17 mouse cellular contexts compared by ENCODE assay signal in the genomic region with DNA sequence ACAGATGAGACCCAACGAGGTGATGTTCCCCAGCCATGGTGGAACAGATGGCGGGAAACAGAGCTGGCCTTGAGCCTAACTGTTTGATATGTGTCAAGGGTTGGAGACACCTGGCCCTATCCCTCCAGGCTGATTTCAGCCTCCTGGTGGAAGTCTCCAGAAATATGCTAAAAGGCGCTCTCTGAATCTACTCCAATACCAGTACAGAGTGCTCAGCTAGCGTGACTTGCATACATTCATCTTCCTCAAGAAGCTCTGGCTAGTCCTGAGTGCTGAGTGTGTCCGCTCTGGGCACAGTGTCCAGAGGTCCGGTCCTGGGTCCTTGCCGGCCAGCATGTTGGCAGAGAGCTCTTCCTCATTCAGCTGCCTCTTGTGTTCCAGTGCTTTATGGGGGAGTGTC. TPM values are rescaled to one million over a fixed set of nuclear protein-coding genes. Genes with fewer than 3 reads are reported as not detected.
A peak's percentile ranks its signal among the peaks of the same experiment; 100 is the strongest.
DNase-seq lines count a peak whose midpoint lies in the region; ATAC-seq and TF ChIP-seq lines count a peak whose summit lies in the region.
"Had no signal": no experiment of that assay in that cellular context is flagged by ENCODE, and none has a peak within 500 bp of the region (broad histone marks: within the 10 kb centered on the region; RNA-seq: fewer than 3 reads in every experiment).

No protein-coding gene starts in this region.

- no peaks in the 10 kb centered on the region for H3K4me1 ChIP-seq in midbrain, postnatal 0 days (ENCODE audit: insufficient read depth, low read length)
- no peaks in the 10 kb centered on the region for H3K4me1 ChIP-seq in midbrain, embryonic 14.5 days (ENCODE audit: control insufficient read depth, insufficient read depth, low read length)
- peaks cover 7% of the 10 kb centered on the region; the same call in 1 of the 2 replicates for H3K4me1 ChIP-seq in cerebellum, adult 2 months (ENCODE audit: control insufficient read depth, insufficient read depth, low read length)
- H3K4me1 ChIP-seq in neural tube, embryonic 14.5 days (ENCODE audit: control insufficient read depth, insufficient read depth, low read length) = no peaks in the 10 kb centered on the region
- H3K4me1 ChIP-seq: heart, embryonic 15.5 days; kidney, embryonic 15.5 days; midbrain, embryonic 15.5 days had no signal

- no peak overlapping the region for H3K9ac ChIP-seq in midbrain, postnatal 0 days (replicated peaks; ENCODE audit: low read length, poor library complexity, severe bottlenecking)
- no peak overlapping the region for H3K9ac ChIP-seq in midbrain, embryonic 14.5 days (replicated peaks; ENCODE audit: low read length)
- no peak overlapping the region for H3K9ac ChIP-seq in neural tube, embryonic 14.5 days (replicated peaks; ENCODE audit: low read depth, low read length)
- H3K9ac ChIP-seq: heart, embryonic 15.5 days; kidney, embryonic 15.5 days; liver, embryonic 14.5 days; midbrain, embryonic 15.5 days had no signal

- H3K27me3 ChIP-seq in midbrain, postnatal 0 days (ENCODE audit: insufficient read depth, low read length) = peaks cover 10% of the 10 kb centered on the region; the same call in 1 of the 2 replicates
- peaks cover 23% of the 10 kb centered on the region; the same call in 1 of the 2 replicates for H3K27me3 ChIP-seq in midbrain, embryonic 14.5 days (ENCODE audit: control insufficient read depth, insufficient read depth, low read length)
- H3K27me3 ChIP-seq in cerebellum, adult 2 months (ENCODE audit: control insufficient read depth, insufficient read depth, low read length) = no peaks in the 10 kb centered on the region
- H3K27me3 ChIP-seq in neural tube, embryonic 14.5 days (ENCODE audit: control insufficient read depth, insufficient read depth, low read length) = no peaks in the 10 kb centered on the region
- H3K27me3 ChIP-seq: kidney, embryonic 15.5 days had no signal

- ATAC-seq in midbrain, postnatal 0 days (ENCODE audit: low FRiP score) = peak; percentile 75
- no peak for ATAC-seq in midbrain, embryonic 14.5 days (ENCODE audit: low FRiP score, low TSS enrichment)
- ATAC-seq in neural tube, embryonic 14.5 days (ENCODE audit: low read depth) = 0 out of 2 replicates have a peak, but pooled peaks have one; percentile 56
- ATAC-seq: midbrain, embryonic 15.5 days had no signal

- H3K27ac ChIP-seq in midbrain, postnatal 0 days (ENCODE audit: low read depth, low read length) = no peak overlapping the region
- no peak overlapping the region for H3K27ac ChIP-seq in midbrain, embryonic 14.5 days (replicated peaks; ENCODE audit: low read depth, low read length)
- no peak overlapping the region for H3K27ac ChIP-seq in cerebellum, adult 2 months (ENCODE audit: insufficient read depth, low read length)
- H3K27ac ChIP-seq in neural tube, embryonic 14.5 days (ENCODE audit: low read depth, low read length) = no peak overlapping the region
- H3K27ac ChIP-seq: forebrain, embryonic 10.5 days; heart, embryonic 15.5 days; kidney, embryonic 15.5 days; left cerebral cortex, adult 2 months; liver, embryonic 14.5 days; midbrain, embryonic 15.5 days; stomach, postnatal 0 days had no signal

- TF ChIP-seq CTCF in midbrain, postnatal 0 days (IDR thresholded peaks at IDR 0.05) = peak; percentile 12; the same call in 1 of the 2 replicates
- no peak for TF ChIP-seq CTCF in cerebellum, adult 2 months (IDR thresholded peaks at IDR 0.05; ENCODE audit: borderline replicate concordance, insufficient read depth, low read depth, low read length)

- H3K4me3 ChIP-seq in midbrain, postnatal 0 days (ENCODE audit: low read depth, low read length) = no peak overlapping the region
- H3K4me3 ChIP-seq in midbrain, embryonic 14.5 days (replicated peaks; ENCODE audit: low read depth, low read length) = no peak overlapping the region
- no peak overlapping the region for H3K4me3 ChIP-seq in cerebellum, adult 2 months (replicated peaks; ENCODE audit: insufficient read depth, low read depth, low read length)
- no peak overlapping the region for H3K4me3 ChIP-seq in neural tube, embryonic 14.5 days (ENCODE audit: low read depth, low read length)
- H3K4me3 ChIP-seq: forebrain, embryonic 10.5 days; heart, embryonic 15.5 days; kidney, embryonic 15.5 days; left cerebral cortex, adult 2 months; midbrain, embryonic 15.5 days had no signal

- 74% methylated on average over 7 of the region's 7 CpGs for WGBS in midbrain, postnatal 0 days
- 83% methylated on average over 7 of the region's 7 CpGs for WGBS in midbrain, embryonic 14.5 days
- 11% methylated on average over 7 of the region's 7 CpGs for WGBS in cerebellum, adult 2 months
- WGBS in neural tube, embryonic 14.5 days = 67% methylated on average over 7 of the region's 7 CpGs

- no peak for TF ChIP-seq POLR2A in cerebellum, adult 2 months (IDR thresholded peaks at IDR 0.05; ENCODE audit: borderline replicate concordance, insufficient read depth, low read length)

- H3K9me3 ChIP-seq in midbrain, postnatal 0 days (ENCODE audit: low read length) = no peaks in the 10 kb centered on the region
- H3K9me3 ChIP-seq in midbrain, embryonic 14.5 days (ENCODE audit: control insufficient read depth, low read length) = no peaks in the 10 kb centered on the region
- H3K9me3 ChIP-seq in neural tube, embryonic 14.5 days (ENCODE audit: control insufficient read depth, low read length) = no peaks in the 10 kb centered on the region
- H3K9me3 ChIP-seq: forebrain, embryonic 10.5 days; heart, embryonic 15.5 days; kidney, embryonic 15.5 days; midbrain, embryonic 15.5 days had no signal

- H3K36me3 ChIP-seq in midbrain, postnatal 0 days (ENCODE audit: insufficient read depth, low read length) = peaks cover 7% of the 10 kb centered on the region; the same call in 1 of the 2 replicates
- H3K36me3 ChIP-seq in midbrain, embryonic 14.5 days (ENCODE audit: control insufficient read depth, insufficient read depth, low read length) = no peaks in the 10 kb centered on the region
- no peaks in the 10 kb centered on the region for H3K36me3 ChIP-seq in neural tube, embryonic 14.5 days (ENCODE audit: control insufficient read depth, insufficient read depth, low read length)
- H3K36me3 ChIP-seq: forebrain, embryonic 10.5 days; heart, embryonic 15.5 days; kidney, embryonic 15.5 days; midbrain, embryonic 15.5 days had no signal

- H3K4me2 ChIP-seq in midbrain, postnatal 0 days (ENCODE audit: low read depth, low read length, poor library complexity, severe bottlenecking) = no peak overlapping the region
- no peak overlapping the region for H3K4me2 ChIP-seq in midbrain, embryonic 14.5 days (ENCODE audit: low read length)
- no peak overlapping the region for H3K4me2 ChIP-seq in neural tube, embryonic 14.5 days (ENCODE audit: low read depth, low read length)
- H3K4me2 ChIP-seq: heart, embryonic 15.5 days; kidney, embryonic 15.5 days; midbrain, embryonic 15.5 days had no signal

- DNase-seq in midbrain, postnatal 0 days (ENCODE audit: low spot score) = peak; percentile 72
- no peak for DNase-seq in midbrain, embryonic 14.5 days
- peak; percentile 51 to 59 for DNase-seq in cerebellum, adult 2 months
- peak; percentile 33 to 41 for DNase-seq in frontal cortex, adult 2 months (ENCODE audit: extremely low spot score in 1 of 2, low spot score in 1 of 2)
- no peak for DNase-seq in heart, adult 8-10 months (ENCODE audit: low spot score)
- DNase-seq in retina, embryonic 14.5 days (ENCODE audit: low spot score) = no peak
- DNase-seq: gastrocnemius, postnatal 36 days; lung, postnatal 4 days; spleen, adult 18-20 months had no signal

RNA-seq across cellular contexts. Expression of gene Slc6a11, which starts 27.8 kb away (rescaled TPM):
- total RNA-seq in midbrain, postnatal 0 days (2014; rRNA removed) = 162 and 233 TPM in 2 replicates
- polyA plus RNA-seq in midbrain, postnatal 0 days (2015; fragmentation: Nextera tagmentation; extraction: Ambion mirVana) = 109 and 115 TPM in 2 replicates
- 15.0 and 25.9 TPM in 2 replicates for polyA plus RNA-seq in midbrain, embryonic 14.5 days (2014; fragmentation: Nextera tagmentation; extraction: Ambion mirVana)
- 158 and 216 TPM in 2 replicates for polyA plus RNA-seq in cerebellum, adult 2 months (2012; rRNA removed)
- 276 and 320 TPM in 2 replicates for polyA plus RNA-seq in frontal cortex, adult 2 months (2012; rRNA removed)
- polyA plus RNA-seq in neural tube, embryonic 14.5 days (2014; fragmentation: Nextera tagmentation; extraction: Ambion mirVana) = 54.1 and 80.8 TPM in 2 replicates
- not detected for total RNA-seq in heart, adult 8-10 months (2022)

Comparison
In these comparisons a context has a peak if more than half of its experiments do, and no peak if none do; other contexts are left out.
1. DNase-seq: peak in midbrain, postnatal 0 days (single experiment), cerebellum, adult 2 months (2 of 2) and frontal cortex, adult 2 months (2 of 2); none in midbrain, embryonic 14.5 days (single experiment), heart, adult 8-10 months (single experiment) and retina, embryonic 14.5 days (single experiment).